Mouse (Mus musculus) heart, embryonic 14.5 days (tissue): ENCODE measurements around the gene Shroom3. TPM values are rescaled to one million over a fixed set of nuclear protein-coding genes. Genes with fewer than 3 reads are reported as not detected.

Experiments
- ATAC-seq: fragments of 200-750 bp; cut with Nextera tagmentation; 2 replicates; pipeline ENCODE4 v1.8.0; 2017; ENCODE audit warnings: low read depth, moderate TSS enrichment; ENCODE audit not compliant: insufficient number of reproducible peaks, insufficient read depth, low FRiP score
- H3K27ac ChIP-seq, 2 experiments: fragments of 200-500 bp in 1 of 2; fragments of 300-500 bp in 1 of 2; sonication (generic) in 1 of 2; replicated peaks in 1 of 2; 2 replicates each; pipeline ENCODE4 v1.5.1; 2012 to 2014; ENCODE audit warnings: low read depth in 2 of 2, low read length in 2 of 2, control low read depth in 1 of 2, mild to moderate bottlenecking in 1 of 2, mixed read lengths in 1 of 2; ENCODE audit not compliant: control insufficient read depth in 1 of 2, insufficient read depth in 1 of 2
- H3K27me3 ChIP-seq: fragments of 300-500 bp; sonication (generic); 2 replicates; pipeline ENCODE4 v1.6.1; 2014; ENCODE audit warnings: mild to moderate bottlenecking, low read length, control low read depth; ENCODE audit not compliant: control insufficient read depth, insufficient read depth
- H3K36me3 ChIP-seq: fragments of 300-500 bp; sonication (generic); 2 replicates; pipeline ENCODE4 v1.6.1; 2014; ENCODE audit warnings: mild to moderate bottlenecking, control low read depth, low read length, mixed read lengths; ENCODE audit not compliant: control insufficient read depth, insufficient read depth
- H3K4me1 ChIP-seq, 2 experiments: fragments of 200-500 bp in 1 of 2; fragments of 300-500 bp in 1 of 2; sonication (generic) in 1 of 2; 2 replicates each; pipeline ENCODE4 v1.6.1; 2012 to 2014; ENCODE audit warnings: low read length in 2 of 2, control low read depth in 1 of 2, mixed read lengths in 1 of 2; ENCODE audit not compliant: control insufficient read depth in 2 of 2, insufficient read depth in 2 of 2
- H3K4me2 ChIP-seq: fragments of 300-500 bp; sonication (generic); 2 replicates; pipeline ENCODE4 v1.6.1; 2014; ENCODE audit warnings: mild to moderate bottlenecking, low read length
- H3K4me3 ChIP-seq, 2 experiments: fragments of 200-500 bp in 1 of 2; fragments of 300-500 bp in 1 of 2; sonication (generic) in 1 of 2; 2 replicates each; pipeline ENCODE4 v1.5.1; 2012 to 2014; ENCODE audit warnings: low read length in 2 of 2, mild to moderate bottlenecking in 2 of 2, control low read depth in 1 of 2, low read depth in 1 of 2, moderate library complexity in 1 of 2; ENCODE audit not compliant: control insufficient read depth in 1 of 2, insufficient read depth in 1 of 2
- H3K9ac ChIP-seq: fragments of 300-500 bp; sonication (generic); 2 replicates; pipeline ENCODE4 v1.6.1; 2014; ENCODE audit warnings: mild to moderate bottlenecking, low read length
- H3K9me3 ChIP-seq: fragments of 300-500 bp; sonication (generic); 2 replicates; pipeline ENCODE4 v1.6.1; 2016; ENCODE audit warnings: low read length, control low read depth; ENCODE audit not compliant: control insufficient read depth
- WGBS: fragments of 180-500 bp; shearing (Covaris S2); extraction: QIAGEN DNeasy Blood & Tissue Kit; methylation state at CpG from one replicate; pipeline ENCODE4 v1.1.7; 2014; 5-methylcytosine and 5-hydroxymethylcytosine counted together
- polyA plus RNA-seq: library from polyadenylated mRNA; unstranded; fragments of >200 nt; fragmentation: Nextera tagmentation; extraction: Ambion mirVana; gene quantifications from 2 replicates; pipeline ENCODE4 v1.2.1, GENCODE M21; 2014

The Shroom3 gene
- polyA plus RNA-seq, 1 experiment from 2014 or later = 21.1 TPM

DNA sequence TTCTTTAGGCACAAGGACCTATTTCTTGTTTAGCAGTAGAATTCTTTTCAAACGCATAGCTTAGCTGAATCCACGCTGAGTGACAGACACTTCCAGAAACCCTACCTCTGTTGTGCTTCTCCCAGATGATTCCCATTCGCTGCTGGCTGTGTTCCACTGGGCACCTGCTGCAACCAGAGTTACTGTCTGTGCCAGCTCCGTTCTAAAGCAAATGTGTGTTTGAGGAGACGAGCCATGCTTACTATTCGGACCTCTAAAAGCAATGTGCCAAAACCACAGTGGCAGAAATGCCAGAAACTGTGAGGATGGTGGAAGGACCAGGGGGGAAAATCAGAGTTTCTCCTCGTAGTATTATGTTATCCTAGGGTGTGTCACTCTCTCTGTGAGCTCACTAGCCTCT, 173.9 kb downstream of the Shroom3 start:
- no peaks in the 10 kb centered on the region for H3K27me3 ChIP-seq
- no peak for ATAC-seq

DNA sequence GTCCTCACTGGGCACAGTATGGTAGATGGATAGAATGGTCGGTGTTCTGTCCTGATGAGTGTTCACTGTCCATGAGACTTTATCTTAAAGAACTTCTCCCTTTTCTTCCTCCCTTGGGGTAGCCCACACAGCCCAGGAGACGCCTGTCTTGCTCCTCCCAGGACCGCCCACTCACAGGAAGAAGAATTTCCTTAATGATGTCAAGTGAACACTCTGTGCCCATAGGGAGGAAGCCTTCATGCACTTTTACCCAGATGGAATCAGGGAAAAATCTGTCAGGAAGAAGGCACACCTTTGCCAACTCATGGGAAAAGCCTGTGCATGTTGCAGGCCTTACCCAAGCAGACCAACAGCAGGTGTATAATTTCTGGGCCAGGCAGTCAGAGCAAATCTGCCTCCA, 174.9 kb downstream of the Shroom3 start:
- Histone ChIP-seq H3K27ac (no peak overlapping the region), H3K4me1 (peaks cover 6 to 23% of the 10 kb centered on the region in 2 experiments), H3K4me2 (no peak overlapping the region), H3K9ac (no peak overlapping the region), H3K9me3 (no peaks in the 10 kb centered on the region), H3K36me3 (no peaks in the 10 kb centered on the region), H3K4me3 (no peak overlapping the region), H3K27me3 (no peaks in the 10 kb centered on the region)
- WGBS = 64% methylated on average over 3 of the region's 3 CpGs
- no peak for ATAC-seq

More for the DNA sequence above, 173.9 kb downstream of the Shroom3 start:
- Histone ChIP-seq H3K27ac (no peak overlapping the region), H3K4me1 (peaks cover 6 to 21% of the 10 kb centered on the region in 2 experiments), H3K36me3 (no peaks in the 10 kb centered on the region), H3K9me3 (no peaks in the 10 kb centered on the region), H3K4me2 (no peak overlapping the region), H3K9ac (no peak overlapping the region), H3K4me3 (no peak overlapping the region)
- 68% methylated on average over 7 of the region's 7 CpGs for WGBS

DNA sequence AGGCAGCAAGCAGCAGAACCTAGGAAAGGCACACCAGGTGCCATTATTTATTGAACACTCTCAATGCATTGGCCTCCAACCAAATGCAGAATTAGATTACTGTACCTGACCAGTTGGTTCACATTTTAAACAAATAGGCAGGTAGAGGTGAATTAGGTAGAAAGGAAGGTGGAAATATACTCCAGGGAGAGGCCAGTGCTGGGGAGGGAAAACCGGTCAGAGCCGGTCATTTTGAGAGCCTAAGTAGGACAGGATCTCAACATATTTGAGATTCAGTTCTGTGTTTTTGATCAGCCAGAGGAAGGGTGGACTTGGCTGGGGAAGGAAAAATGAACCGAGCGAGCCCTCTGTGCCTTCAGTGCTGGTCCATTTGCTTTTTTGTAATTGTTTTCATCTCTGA, 175.3 kb downstream of the Shroom3 start:
- H3K36me3 ChIP-seq = no peaks in the 10 kb centered on the region
- H3K9me3 ChIP-seq = no peaks in the 10 kb centered on the region
- no peak for ATAC-seq
- WGBS = 90% methylated on average over 4 of the region's 4 CpGs
- no peak overlapping the region for H3K4me2 ChIP-seq
- no peak overlapping the region for H3K9ac ChIP-seq
- no peak overlapping the region for H3K27ac ChIP-seq
- no peak overlapping the region for H3K4me3 ChIP-seq
- H3K4me1 ChIP-seq = peaks cover 6 to 23% of the 10 kb centered on the region in 2 experiments
- no peaks in the 10 kb centered on the region for H3K27me3 ChIP-seq

DNA sequence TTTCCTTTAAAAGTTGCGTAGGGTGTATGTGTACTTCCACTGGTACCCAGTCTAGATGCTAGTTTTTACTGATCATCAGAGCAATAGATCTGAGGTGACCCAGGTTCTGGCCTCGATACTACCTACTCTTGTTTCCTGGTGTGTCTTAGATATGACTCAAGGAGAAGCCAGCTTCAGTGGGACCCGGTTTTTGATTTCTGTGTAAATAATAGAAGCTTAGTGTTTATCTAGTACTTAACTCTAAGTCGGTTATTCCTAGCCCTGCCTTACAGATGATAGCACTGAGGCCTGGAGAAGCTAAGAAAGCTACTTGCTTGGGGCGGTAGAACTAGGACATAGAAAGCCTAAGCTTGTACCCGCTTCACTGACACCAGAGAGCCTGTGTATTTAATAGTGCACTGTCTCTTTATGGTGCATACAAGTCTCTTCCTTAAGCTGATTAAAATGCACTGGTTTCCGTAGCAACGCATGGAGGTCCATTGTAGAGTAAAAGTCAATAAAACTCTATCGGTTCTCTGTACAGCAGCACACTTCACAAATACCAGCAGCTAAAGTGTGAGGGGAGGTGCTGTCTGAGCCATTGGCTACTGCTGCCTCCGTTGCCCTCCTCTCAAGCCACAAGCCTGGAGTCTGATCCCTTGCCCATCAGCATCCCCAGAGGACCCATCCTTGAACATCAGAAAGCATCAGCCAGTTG, 178.3 kb downstream of the Shroom3 start:
- Histone ChIP-seq H3K9ac (no peak overlapping the region), H3K4me3 (no peak overlapping the region), H3K36me3 (no peaks in the 10 kb centered on the region), H3K27me3 (no peaks in the 10 kb centered on the region), H3K4me2 (no peak overlapping the region), H3K27ac (no peak overlapping the region), H3K9me3 (no peaks in the 10 kb centered on the region), H3K4me1 (peaks cover 2 to 21% of the 10 kb centered on the region in 2 experiments; a peak in 3 of 4 replicates)
- ATAC-seq = no peak
- WGBS = 80% methylated on average over 10 of the region's 10 CpGs

DNA sequence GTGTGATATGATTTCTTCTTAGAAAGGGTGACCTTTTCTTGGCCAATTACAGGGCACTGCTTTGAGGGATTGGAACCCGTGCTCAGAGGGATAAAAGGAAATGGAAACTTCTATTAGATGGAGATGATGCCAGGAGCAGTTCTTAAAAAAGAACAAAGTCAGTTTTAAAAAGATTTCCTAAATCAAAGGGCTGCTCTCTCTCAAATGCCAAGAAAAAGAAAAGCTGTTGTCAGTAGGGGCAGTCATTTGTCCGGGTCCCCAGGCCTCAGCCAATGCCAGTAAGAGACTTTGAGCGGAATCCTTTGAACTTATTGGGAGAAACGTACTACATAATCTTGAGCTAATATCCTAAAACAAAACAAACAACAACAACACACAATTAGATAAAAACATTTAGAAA, 181.9 kb downstream of the Shroom3 start:
- 83% methylated on average over 4 of the region's 4 CpGs for WGBS
- Histone ChIP-seq H3K9me3 (no peaks in the 10 kb centered on the region), H3K4me1 (peaks cover 5 to 26% of the 10 kb centered on the region in 2 experiments)

DNA sequence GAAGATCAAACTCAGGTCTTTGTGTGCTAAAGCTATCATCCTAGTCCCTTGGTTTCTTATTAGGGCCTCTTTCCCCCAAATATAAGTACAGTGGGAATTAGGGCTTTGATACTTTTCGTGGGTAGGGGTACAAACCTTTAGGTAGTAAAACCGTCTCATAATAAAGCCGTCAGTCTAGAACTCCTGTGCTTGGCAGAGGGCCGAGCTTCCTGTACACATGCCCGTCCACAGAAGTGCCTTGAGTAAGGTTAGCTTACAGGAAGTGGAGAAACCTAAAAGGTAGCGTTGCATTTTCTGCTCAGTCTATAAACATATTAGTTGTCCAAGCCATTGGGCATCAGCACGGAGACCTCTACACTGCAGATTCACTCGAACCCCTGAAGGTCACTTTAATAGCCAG, 183.3 kb downstream of the Shroom3 start:
- H3K27me3 ChIP-seq = no peaks in the 10 kb centered on the region
- H3K9ac ChIP-seq = no peak overlapping the region
- WGBS = 84% methylated on average over 8 of the region's 8 CpGs
- H3K4me1 ChIP-seq = peaks cover 5 to 26% of the 10 kb centered on the region in 2 experiments
- no peak overlapping the region for H3K4me3 ChIP-seq
- ATAC-seq = no peak
- H3K27ac ChIP-seq = no peak overlapping the region
- H3K4me2 ChIP-seq = no peak overlapping the region
- no peaks in the 10 kb centered on the region for H3K36me3 ChIP-seq
- no peaks in the 10 kb centered on the region for H3K9me3 ChIP-seq

More for the DNA sequence above, 181.9 kb downstream of the Shroom3 start:
- no peak overlapping the region for H3K27ac ChIP-seq
- H3K4me3 ChIP-seq = no peak overlapping the region
- no peak overlapping the region for H3K9ac ChIP-seq
- H3K36me3 ChIP-seq = no peaks in the 10 kb centered on the region
- H3K4me2 ChIP-seq = no peak overlapping the region
- no peak for ATAC-seq
- no peaks in the 10 kb centered on the region for H3K27me3 ChIP-seq

DNA sequence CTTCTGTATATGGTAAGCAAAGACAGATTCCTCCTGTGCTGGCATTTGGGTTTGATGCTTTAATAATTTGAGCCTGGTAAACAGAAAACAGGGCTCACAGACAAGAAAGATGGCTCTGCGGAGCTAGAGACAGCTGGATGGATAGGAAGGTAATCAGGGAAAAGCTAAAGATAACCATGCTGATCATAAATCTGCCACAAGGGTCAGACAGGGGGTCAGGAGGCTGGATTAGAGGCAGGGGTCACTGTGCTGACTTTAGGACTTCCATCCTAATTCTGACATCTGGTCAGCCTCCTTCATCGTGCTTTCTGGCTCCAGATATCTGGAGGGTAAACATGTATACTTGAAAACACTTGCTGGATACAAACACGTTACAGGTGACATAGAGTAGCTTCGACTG, 184.0 kb downstream of the Shroom3 start:
- Histone ChIP-seq H3K4me3 (no peak overlapping the region), H3K9me3 (no peaks in the 10 kb centered on the region), H3K27ac (no peak overlapping the region), H3K9ac (no peak overlapping the region), H3K4me2 (no peak overlapping the region), H3K36me3 (no peaks in the 10 kb centered on the region), H3K4me1 (peaks cover 5 to 24% of the 10 kb centered on the region in 2 experiments), H3K27me3 (no peaks in the 10 kb centered on the region)
- no peak for ATAC-seq
- WGBS = 74% methylated on average over 4 of the region's 4 CpGs

DNA sequence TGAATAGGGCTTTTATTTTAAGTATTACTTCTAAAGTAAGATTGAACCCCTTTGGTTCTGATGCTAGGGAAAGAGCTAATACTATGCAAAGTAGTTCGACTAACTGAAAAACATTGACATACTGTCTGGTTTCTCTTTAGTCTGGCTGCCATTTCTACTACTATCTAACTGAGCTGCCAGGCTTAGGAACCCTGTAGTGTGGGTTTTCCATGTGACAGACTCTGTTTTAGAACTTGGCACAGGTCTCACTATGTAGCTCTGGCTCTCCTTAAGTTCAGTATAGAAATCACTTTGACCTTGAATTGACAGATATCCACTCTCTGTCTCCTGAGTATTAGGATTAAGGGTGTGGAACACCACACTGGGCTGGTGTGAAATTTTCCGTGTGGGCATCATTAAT, 185.0 kb downstream of the Shroom3 start:
- H3K4me1 ChIP-seq = peaks cover 5 to 22% of the 10 kb centered on the region in 2 experiments
- ATAC-seq = no peak
- H3K36me3 ChIP-seq = no peaks in the 10 kb centered on the region
- 56% methylated on average over 2 of the region's 2 CpGs for WGBS
- H3K27ac ChIP-seq = peak overlapping the region; percentile 16 to 65; a peak in 3 of 4 replicates
- no peak overlapping the region for H3K9ac ChIP-seq
- no peak overlapping the region for H3K4me2 ChIP-seq
- H3K27me3 ChIP-seq = no peaks in the 10 kb centered on the region
- H3K9me3 ChIP-seq = no peaks in the 10 kb centered on the region
- H3K4me3 ChIP-seq = no peak overlapping the region
